Mouse (Mus musculus) adrenal gland, postnatal 36 days (tissue): ENCODE data around the gene Npepps. TPM values are rescaled to one million over a fixed set of nuclear protein-coding genes. Genes with fewer than 3 reads are reported as not detected.

Source experiments
- DNase-seq, 2 experiments: peaks; one replicate each; pipeline ENCODE4 v3.0.0; 2021; ENCODE audit warnings: mixed read lengths in 1 of 2
- total RNA-seq, 2 experiments: library from RNA; stranded (reverse); gene quantifications; 2 replicates each; pipeline ENCODE4 v1.2.3; 2021

The Npepps gene
- total RNA-seq, 2 experiments from 2014 or later, result 81.8 to 86.1 TPM

GRCm38 (mm10) chr11:97186947-97187763 lies 93.3 kb downstream of the Npepps start:
- DNase-seq, result peak; percentile 99

GRCm38 (mm10) chr11:97185704-97186614 lies 94.5 kb downstream of the Npepps start:
- DNase-seq, result no peak

GRCm38 (mm10) chr11:97184875-97185274 lies 95.6 kb downstream of the Npepps start:
- DNase-seq, result no peak

GRCm38 (mm10) chr11:97182446-97182845 lies 98.0 kb downstream of the Npepps start:
- no peak for DNase-seq

GRCm38 (mm10) chr11:97181061-97181460 lies 99.4 kb downstream of the Npepps start:
- DNase-seq, result no peak

- DNase-seq, result no peak
Measured at GRCm38 (mm10) chr11:97178198-97178597, 102.2 kb downstream of the Npepps start.

GRCm38 (mm10) chr11:97176851-97177250 lies 103.6 kb downstream of the Npepps start:
- DNase-seq, result peak; percentile 28 to 62

- no peak for DNase-seq
Measured at GRCm38 (mm10) chr11:97175499-97175898, 104.9 kb downstream of the Npepps start.

- DNase-seq, result no peak
Measured at GRCm38 (mm10) chr11:97160341-97160740, 120.1 kb downstream of the Npepps start.

GRCm38 (mm10) chr11:97156999-97157398 lies 123.4 kb downstream of the Npepps start:
- no peak for DNase-seq

Other genes starting within 250 kb of the Npepps start
- gene Lrrc46, start 239.2 kb downstream of the Npepps start, total RNA-seq, result 1 to 10 TPM; 1.3 TPM
- 100 to 1,000 TPM; 131 to 141 TPM for gene Mrpl10, start 239.1 kb downstream of the Npepps start, total RNA-seq
- gene Osbpl7, start 230.0 kb downstream of the Npepps start, total RNA-seq, result 1 to 10 TPM; 7.8 to 9.1 TPM
- gene Tbx21, start 165.3 kb downstream of the Npepps start, total RNA-seq, result under 1 TPM; 0.23 to 0.33 TPM
- 10 to 100 TPM; 10.6 to 12.8 TPM for gene Tbkbp1, start 129.1 kb downstream of the Npepps start, total RNA-seq
- gene Kpnb1, start 92.8 kb downstream of the Npepps start, total RNA-seq, result 100 to 1,000 TPM; 112 to 138 TPM
- gene Mrpl45, start 35.1 kb upstream of the Npepps start, total RNA-seq, result 10 to 100 TPM; 31.5 to 32.3 TPM
- 1 to 10 TPM in 1 of 2 experiments, under 1 TPM in 1; 0.93 to 1.2 TPM for gene Gpr179, start 71.4 kb upstream of the Npepps start, total RNA-seq
- 10 to 100 TPM; 20.6 to 22.1 TPM for gene Socs7, start 81.9 kb upstream of the Npepps start, total RNA-seq
- 10 to 100 TPM; 28.6 to 37.3 TPM for gene Arhgap23, start 134.9 kb upstream of the Npepps start, total RNA-seq
- under 1 TPM in 1 of 2 experiments, not detected in 1; 0.33 TPM for gene 4933428G20Rik, start 219.7 kb upstream of the Npepps start, total RNA-seq